Mouse (Mus musculus): ENCODE measurements around the gene Lmntd1. TPM values are rescaled to one million over a fixed set of nuclear protein-coding genes. Genes with fewer than 3 reads are reported as not detected.
A peak's percentile ranks its signal among the peaks of the same experiment; 100 is the strongest.

Gene Lmntd1
- polyA plus RNA-seq, 1 experiment from 2014 or later = 0.63 TPM

DNA sequence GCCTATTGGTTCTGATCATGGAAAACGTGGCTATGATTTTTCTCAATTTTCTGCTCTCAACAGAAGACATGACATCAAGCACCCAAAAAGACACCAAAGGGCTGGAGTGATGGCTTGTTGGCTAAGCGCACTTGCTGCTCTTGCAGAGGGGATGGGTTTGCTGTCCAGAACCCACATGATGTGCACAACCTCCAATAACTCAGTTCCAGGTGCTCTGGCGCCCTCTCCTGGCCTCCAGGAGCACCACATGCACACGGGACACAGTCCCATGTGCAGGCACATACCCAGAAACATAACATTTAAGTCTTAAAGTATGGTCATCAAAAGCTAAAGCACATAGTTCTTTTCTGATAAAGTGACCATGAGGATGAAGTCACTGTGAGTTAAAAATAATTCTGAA is 193.7 kb downstream of the Lmntd1 start:
- WGBS = 73% methylated on average over 4 of the region's 4 CpGs
- no peaks in the 10 kb centered on the region for H3K36me3 ChIP-seq
- no peaks in the 10 kb centered on the region for H3K27me3 ChIP-seq (replicated peaks)
- no peaks in the 10 kb centered on the region for H3K9me3 ChIP-seq (replicated peaks)
- ATAC-seq (ENCODE audit: low FRiP score) = no peak
- no peaks in the 10 kb centered on the region for H3K4me1 ChIP-seq
- no peak overlapping the region for H3K27ac ChIP-seq (replicated peaks)
- no peak overlapping the region for H3K4me2 ChIP-seq
- H3K4me3 ChIP-seq (replicated peaks) = no peak overlapping the region
- H3K9ac ChIP-seq (replicated peaks) = no peak overlapping the region

DNA sequence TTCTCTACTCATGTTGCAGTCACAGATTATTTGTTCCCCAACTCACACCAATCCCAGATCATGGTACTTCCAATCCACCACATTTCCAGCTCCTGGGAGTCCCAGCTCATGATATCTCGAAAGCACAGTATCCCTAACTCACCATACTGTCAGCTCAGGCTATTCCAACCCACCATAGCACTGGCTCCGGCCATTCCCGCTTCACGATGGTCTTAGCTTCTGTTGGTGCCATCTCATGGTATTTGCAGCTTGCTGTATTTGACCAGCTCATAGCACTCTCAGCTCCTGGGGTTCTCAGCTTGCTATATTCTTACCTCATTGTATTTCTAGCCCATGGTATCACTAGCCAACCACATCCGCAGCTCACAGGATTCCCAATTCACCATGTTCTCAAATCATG is 195.3 kb downstream of the Lmntd1 start:
- Histone ChIP-seq H3K4me1 (no peaks in the 10 kb centered on the region), H3K4me3 (replicated peaks) (no peak overlapping the region), H3K36me3 (no peaks in the 10 kb centered on the region), H3K27ac (replicated peaks) (no peak overlapping the region), H3K9ac (replicated peaks) (no peak overlapping the region), H3K27me3 (replicated peaks) (no peaks in the 10 kb centered on the region), H3K9me3 (replicated peaks) (no peaks in the 10 kb centered on the region), H3K4me2 (no peak overlapping the region)
- WGBS = 95% methylated on average over 5 of the region's 5 CpGs
- no peak for ATAC-seq (ENCODE audit: low FRiP score)

DNA sequence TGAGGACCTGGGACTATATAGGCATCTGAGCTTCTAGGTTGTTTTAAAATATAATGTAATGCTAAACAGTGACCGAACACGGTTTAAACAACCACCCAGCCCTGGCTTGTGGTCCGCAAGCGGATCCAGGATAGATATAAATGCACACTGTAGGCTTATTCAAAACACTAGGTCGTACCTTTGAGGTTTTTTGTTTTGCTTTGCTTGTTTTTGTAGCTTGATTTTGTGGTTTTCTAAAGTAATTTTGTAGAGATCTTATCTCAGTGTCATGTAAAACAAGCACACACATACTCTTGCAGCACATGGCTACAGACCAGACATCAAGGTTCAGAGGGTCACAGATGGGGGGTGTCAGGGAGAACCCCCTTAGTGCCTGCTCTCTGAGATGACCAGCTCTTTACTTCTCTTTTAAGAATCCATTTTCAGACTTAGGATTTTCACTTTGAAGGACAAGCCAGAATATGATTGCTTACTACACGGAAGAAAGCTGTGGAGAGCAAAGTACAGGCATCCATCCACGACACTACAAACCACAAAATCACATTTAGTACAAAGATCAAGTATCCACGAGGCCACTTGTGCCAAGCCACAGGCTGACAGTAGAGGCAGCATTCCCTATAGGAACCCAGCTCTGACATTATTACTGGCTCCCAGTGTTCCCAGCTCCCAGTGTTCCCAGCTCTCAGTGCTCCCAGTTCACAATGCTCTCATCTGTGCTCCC is 196.2 kb downstream of the Lmntd1 start:
- Histone ChIP-seq H3K9me3 (replicated peaks) (no peaks in the 10 kb centered on the region), H3K4me2 (no peak overlapping the region), H3K4me3 (replicated peaks) (no peak overlapping the region), H3K27ac (replicated peaks) (no peak overlapping the region), H3K4me1 (no peaks in the 10 kb centered on the region), H3K9ac (replicated peaks) (no peak overlapping the region), H3K36me3 (no peaks in the 10 kb centered on the region), H3K27me3 (replicated peaks) (no peaks in the 10 kb centered on the region)
- no peak for ATAC-seq (ENCODE audit: low FRiP score)
- 88% methylated on average over 8 of the region's 8 CpGs for WGBS

DNA sequence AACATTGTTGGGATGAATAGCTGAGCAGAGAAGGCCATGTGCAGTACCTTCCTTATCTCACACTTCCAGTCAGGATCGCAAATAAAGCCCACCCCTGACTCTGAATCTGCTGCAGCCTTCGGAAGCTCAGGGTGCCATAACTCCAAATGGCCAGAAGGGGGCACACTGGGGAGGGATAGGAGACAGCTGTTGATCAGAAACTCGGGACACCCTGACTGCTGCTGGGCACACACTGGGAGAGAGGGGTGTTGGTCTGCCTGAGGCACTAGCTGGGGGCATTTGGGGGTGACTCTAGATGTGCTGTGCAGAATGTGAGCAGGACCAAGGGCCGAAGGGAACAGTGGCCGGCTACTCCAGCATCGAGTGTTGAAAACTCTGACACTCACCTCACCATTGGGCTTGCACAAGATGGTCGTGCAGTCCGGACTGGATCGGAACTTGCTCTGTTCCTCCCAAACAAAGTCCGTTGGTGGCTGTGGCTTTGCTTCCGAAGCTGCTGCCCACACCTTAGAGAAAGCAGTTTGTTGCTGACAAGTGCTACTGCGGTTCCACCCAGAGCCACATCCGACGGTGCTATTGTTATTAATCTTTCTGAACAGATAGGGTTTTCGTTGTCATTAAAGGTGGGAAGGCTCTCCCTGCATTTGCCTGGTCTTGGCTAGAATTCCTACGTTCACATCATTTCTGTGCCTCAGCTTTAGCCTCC is 197.0 kb downstream of the Lmntd1 start:
- H3K36me3 ChIP-seq = no peaks in the 10 kb centered on the region
- no peak for ATAC-seq (ENCODE audit: low FRiP score)
- H3K27me3 ChIP-seq (replicated peaks) = no peaks in the 10 kb centered on the region
- no peak overlapping the region for H3K27ac ChIP-seq (replicated peaks)
- no peaks in the 10 kb centered on the region for H3K9me3 ChIP-seq (replicated peaks)
- no peaks in the 10 kb centered on the region for H3K4me1 ChIP-seq
- WGBS = 73% methylated on average over 16 of the region's 16 CpGs
- no peak overlapping the region for H3K9ac ChIP-seq (replicated peaks)
- no peak overlapping the region for H3K4me2 ChIP-seq
- H3K4me3 ChIP-seq (replicated peaks) = no peak overlapping the region

DNA sequence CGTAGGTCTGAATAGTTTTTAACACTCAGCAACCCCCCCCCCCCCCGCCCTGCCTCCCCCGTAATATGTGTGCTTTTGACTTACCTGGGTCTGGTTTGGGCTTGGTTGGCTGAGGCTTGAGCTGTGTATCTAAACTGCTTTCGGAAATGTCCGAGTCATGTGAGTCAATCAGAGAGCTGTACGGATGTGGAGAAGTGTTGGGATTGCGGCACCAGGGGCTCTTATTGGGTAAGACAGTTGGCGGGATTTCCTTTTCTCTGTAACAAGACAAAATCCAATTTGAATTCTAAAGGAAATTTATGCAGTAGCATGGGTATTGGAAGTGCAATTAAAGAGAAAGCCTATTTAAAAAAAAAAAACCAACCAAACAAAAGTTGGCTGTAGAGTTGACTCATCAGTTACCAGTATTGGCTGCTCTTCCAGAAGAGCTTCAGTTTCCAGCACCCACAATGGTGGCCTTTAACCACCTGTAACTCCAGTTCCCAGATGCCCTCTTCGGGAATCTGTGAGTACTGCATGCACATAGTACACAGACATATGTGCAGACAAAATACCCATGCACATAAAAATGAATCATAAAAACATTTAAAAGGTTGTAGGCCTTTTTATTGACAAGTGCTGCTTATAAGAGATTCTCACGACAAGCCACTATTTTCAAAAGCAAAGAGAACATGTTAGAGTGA is 209.6 kb downstream of the Lmntd1 start:
- ATAC-seq (ENCODE audit: low FRiP score) = no peak
- Histone ChIP-seq H3K4me2 (no peak overlapping the region), H3K9ac (replicated peaks) (no peak overlapping the region), H3K4me1 (peaks cover 5% of the 10 kb centered on the region; the same call in 1 of the 2 replicates), H3K27me3 (replicated peaks) (no peaks in the 10 kb centered on the region), H3K27ac (replicated peaks) (no peak overlapping the region), H3K36me3 (no peaks in the 10 kb centered on the region), H3K9me3 (replicated peaks) (no peaks in the 10 kb centered on the region), H3K4me3 (replicated peaks) (no peak overlapping the region)
- 90% methylated on average over 10 of the region's 10 CpGs for WGBS

DNA sequence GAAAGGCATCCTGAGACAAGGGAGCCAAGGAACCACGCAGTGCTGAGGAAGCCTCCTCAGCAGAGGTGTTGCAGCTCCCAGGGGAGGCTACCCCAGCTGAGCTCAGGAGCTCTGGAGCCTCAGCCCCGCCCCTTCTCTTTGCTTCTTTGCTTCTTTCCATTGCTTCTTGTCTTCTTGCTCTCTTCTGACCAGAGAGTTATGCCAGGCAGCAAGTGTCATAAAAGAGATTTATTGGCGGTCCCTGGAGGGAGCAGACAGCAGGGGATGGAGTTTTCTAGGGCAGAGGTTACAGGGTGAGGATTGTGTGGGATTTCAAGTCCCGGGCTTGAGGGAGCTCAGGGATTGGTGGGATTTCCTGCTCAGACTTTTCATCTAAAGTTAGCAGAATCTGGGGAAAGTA is 213.0 kb downstream of the Lmntd1 start:
- no peak for ATAC-seq (ENCODE audit: low FRiP score)

DNA sequence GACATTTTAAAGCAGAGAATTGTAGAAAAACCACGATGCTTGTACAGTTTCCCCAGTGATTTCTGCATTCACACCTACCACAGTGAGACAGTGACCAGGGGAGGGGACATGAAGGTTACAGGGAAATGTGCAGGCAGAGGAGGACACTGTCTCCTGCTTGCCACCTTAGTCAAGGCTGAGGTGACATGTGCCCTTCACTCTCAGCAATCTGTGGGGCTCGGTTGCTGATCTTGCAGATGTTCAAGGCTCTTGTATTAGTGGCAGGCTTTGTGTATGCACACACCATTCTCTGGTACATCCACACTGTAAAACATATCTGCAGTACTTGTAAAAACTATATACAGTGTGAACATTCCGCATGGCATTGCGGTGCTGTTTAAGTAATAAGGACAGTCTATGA is 216.2 kb downstream of the Lmntd1 start:
- Histone ChIP-seq H3K27ac (replicated peaks) (no peak overlapping the region), H3K9ac (replicated peaks) (no peak overlapping the region), H3K4me2 (no peak overlapping the region), H3K4me1 (peaks cover 5% of the 10 kb centered on the region; the same call in 1 of the 2 replicates), H3K36me3 (no peaks in the 10 kb centered on the region), H3K9me3 (replicated peaks) (no peaks in the 10 kb centered on the region), H3K27me3 (replicated peaks) (no peaks in the 10 kb centered on the region), H3K4me3 (replicated peaks) (no peak overlapping the region)
- 93% methylated on average over 4 of the region's 4 CpGs for WGBS
- no peak for ATAC-seq (ENCODE audit: low FRiP score)

More for the DNA sequence above, 213.0 kb downstream of the Lmntd1 start:
- WGBS = 15% methylated on average over 4 of the region's 4 CpGs
- peaks cover 5% of the 10 kb centered on the region; the same call in 1 of the 2 replicates for H3K4me1 ChIP-seq
- H3K27ac ChIP-seq (replicated peaks) = no peak overlapping the region
- H3K4me3 ChIP-seq (replicated peaks) = no peak overlapping the region
- no peaks in the 10 kb centered on the region for H3K36me3 ChIP-seq
- H3K9me3 ChIP-seq (replicated peaks) = no peaks in the 10 kb centered on the region
- no peak overlapping the region for H3K9ac ChIP-seq (replicated peaks)
- H3K27me3 ChIP-seq (replicated peaks) = no peaks in the 10 kb centered on the region
- no peak overlapping the region for H3K4me2 ChIP-seq

DNA sequence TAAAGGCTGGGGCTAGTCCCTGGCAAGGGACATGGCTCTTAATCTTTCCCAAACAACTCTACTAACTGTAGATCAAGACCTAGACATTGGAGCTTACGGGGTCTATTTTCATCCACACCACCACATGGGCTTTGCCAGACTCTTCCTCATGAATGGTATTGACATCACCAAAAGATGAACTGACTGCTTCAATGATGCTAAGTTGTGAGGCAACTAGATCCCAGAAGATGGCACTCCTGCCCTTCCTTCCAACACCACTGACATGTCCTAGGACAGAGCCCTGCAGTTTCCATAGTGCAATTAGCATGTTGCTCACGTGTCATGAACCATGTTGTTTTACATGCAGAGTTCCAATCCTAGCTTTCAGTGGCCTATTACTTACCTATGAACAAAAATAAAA is 217.6 kb downstream of the Lmntd1 start:
- H3K4me3 ChIP-seq (replicated peaks) = no peak overlapping the region
- H3K36me3 ChIP-seq = no peaks in the 10 kb centered on the region
- H3K9me3 ChIP-seq (replicated peaks) = no peaks in the 10 kb centered on the region
- ATAC-seq (ENCODE audit: low FRiP score) = no peak
- H3K27ac ChIP-seq (replicated peaks) = no peak overlapping the region
- H3K4me1 ChIP-seq = peaks cover 5% of the 10 kb centered on the region; the same call in 1 of the 2 replicates
- no peak overlapping the region for H3K9ac ChIP-seq (replicated peaks)
- H3K27me3 ChIP-seq (replicated peaks) = no peaks in the 10 kb centered on the region
- H3K4me2 ChIP-seq = no peak overlapping the region
- 85% methylated on average over 2 of the region's 2 CpGs for WGBS

DNA sequence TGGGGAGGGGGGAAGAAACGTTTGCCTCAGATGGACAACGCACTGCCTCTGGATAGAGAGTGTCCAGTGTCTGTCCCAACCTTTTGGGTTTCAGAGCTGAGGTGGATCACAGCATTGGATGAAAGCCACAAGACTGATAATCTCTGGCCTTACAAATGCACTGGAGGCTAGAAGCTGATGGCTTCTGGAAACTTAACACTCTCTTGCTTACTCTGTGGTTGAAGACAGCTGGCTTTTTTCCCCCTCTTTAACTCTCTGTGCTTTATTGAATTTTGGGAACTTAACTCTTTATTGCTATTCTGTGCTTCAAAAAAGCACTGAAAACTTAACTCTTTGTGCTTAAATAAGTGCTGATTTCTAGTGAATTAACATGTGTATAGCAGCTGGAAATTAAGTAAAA is 223.7 kb downstream of the Lmntd1 start:
- H3K9ac ChIP-seq (replicated peaks) = no peak overlapping the region
- H3K4me2 ChIP-seq = no peak overlapping the region
- H3K4me1 ChIP-seq = peaks cover 8% of the 10 kb centered on the region
- H3K27me3 ChIP-seq (replicated peaks) = no peaks in the 10 kb centered on the region
- no peaks in the 10 kb centered on the region for H3K9me3 ChIP-seq (replicated peaks)
- H3K27ac ChIP-seq (replicated peaks) = no peak overlapping the region
- WGBS = 80% methylated on average over 2 of the region's 2 CpGs
- H3K36me3 ChIP-seq = no peaks in the 10 kb centered on the region
- no peak for ATAC-seq (ENCODE audit: low FRiP score)
- H3K4me3 ChIP-seq (replicated peaks) = no peak overlapping the region

DNA sequence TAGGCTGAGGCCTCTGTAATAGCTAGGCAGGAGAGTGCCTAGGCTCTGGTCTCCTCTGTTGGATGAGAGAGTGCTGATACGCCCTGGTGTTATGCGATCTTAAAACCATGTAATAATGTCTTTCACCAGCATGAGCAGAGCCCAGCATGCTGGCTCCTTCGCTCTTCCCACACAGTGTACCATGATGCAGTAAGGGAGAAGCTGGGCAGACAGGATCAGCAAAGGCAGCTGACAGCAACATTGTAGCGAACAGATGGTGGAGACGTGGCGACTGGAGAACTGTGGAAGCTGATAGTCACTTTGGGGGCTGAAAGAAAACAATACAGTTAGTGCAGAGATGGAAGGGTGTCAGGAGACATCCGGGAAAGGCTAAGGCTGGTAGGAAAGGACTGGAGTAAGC is 224.2 kb downstream of the Lmntd1 start:
- Histone ChIP-seq H3K9ac (replicated peaks) (no peak overlapping the region), H3K27ac (replicated peaks) (no peak overlapping the region), H3K36me3 (no peaks in the 10 kb centered on the region), H3K9me3 (replicated peaks) (no peaks in the 10 kb centered on the region), H3K4me1 (peaks cover 8% of the 10 kb centered on the region), H3K4me2 (no peak overlapping the region), H3K4me3 (replicated peaks) (no peak overlapping the region), H3K27me3 (replicated peaks) (no peaks in the 10 kb centered on the region)
- peak; percentile 66 for ATAC-seq (ENCODE audit: low FRiP score)
- WGBS = 61% methylated on average over 7 of the region's 7 CpGs

DNA sequence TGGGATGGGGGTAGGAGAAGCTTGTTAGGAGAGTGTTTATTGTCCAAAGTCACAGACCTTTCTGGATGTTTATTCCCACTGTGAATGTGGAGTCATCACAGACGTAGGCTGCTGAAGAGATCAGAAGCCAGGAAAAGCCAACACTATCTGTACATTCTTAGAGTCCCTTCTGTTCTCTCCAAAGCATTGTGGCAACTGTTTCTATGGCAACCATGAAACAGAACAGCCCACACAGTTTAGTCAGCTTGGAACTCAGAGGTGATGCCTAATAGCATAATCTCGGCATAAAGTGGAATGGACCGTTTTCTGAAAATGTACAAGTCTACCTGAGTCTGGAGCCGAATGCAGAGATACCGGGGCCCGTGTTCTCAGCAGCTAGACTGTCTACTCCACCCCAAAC is 226.7 kb downstream of the Lmntd1 start:
- no peaks in the 10 kb centered on the region for H3K9me3 ChIP-seq (replicated peaks)
- 67% methylated on average over 6 of the region's 6 CpGs for WGBS
- H3K36me3 ChIP-seq = no peaks in the 10 kb centered on the region
- no peak overlapping the region for H3K9ac ChIP-seq (replicated peaks)
- H3K27me3 ChIP-seq (replicated peaks) = no peaks in the 10 kb centered on the region
- no peak overlapping the region for H3K4me2 ChIP-seq
- H3K4me3 ChIP-seq (replicated peaks) = no peak overlapping the region
- ATAC-seq (ENCODE audit: low FRiP score) = peak; percentile 69; the same call in 1 of the 2 replicates
- H3K27ac ChIP-seq (replicated peaks) = no peak overlapping the region
- H3K4me1 ChIP-seq = peaks cover 8% of the 10 kb centered on the region

All from neural tube, embryonic 15.5 days (tissue).